26 mouse cellular contexts compared by ENCODE assay signal in the genomic region with DNA sequence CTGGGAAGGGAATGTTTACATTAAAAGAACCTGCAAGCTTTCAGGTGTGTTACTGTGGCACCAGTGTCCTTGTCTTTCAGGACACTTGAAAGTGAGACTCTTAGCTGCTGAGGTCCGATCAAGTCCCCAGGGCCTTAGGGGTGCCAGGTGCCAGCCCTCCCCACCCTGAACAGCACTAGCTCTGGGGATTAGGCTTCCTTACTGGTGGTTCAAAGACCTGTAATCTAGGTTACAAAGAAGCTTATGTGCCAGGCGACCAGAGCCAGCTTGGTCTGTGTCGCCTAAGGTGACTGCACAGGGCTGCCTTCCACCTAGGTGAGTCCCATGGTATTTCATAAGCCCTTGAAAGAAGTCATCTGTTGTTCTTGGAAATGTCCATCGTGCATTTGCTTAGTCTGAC.
DNase-seq lines count a peak whose midpoint lies in the region; ATAC-seq and TF ChIP-seq lines count a peak whose summit lies in the region.
"Had no signal": no experiment of that assay in that cellular context is flagged by ENCODE, and none has a peak within 500 bp of the region (broad histone marks: within the 10 kb centered on the region; RNA-seq: fewer than 3 reads in every experiment).

No protein-coding gene starts in this region.

- DNase-seq in liver, embryonic 13.5 days = no peak
- DNase-seq in liver = no peak
- peak; percentile 18 for DNase-seq in 416B (ENCODE audit: low read depth)
- DNase-seq in liver, postnatal 0 days = no peak
- no peak for DNase-seq in yolk sac, embryonic 10.5 days (ENCODE audit: low spot score)
- no peak for DNase-seq in kidney, adult 2 months
- DNase-seq: cerebellum, adult 8-10 months; cerebellum, postnatal 25 days; gastrocnemius, postnatal 36 days; heart, postnatal 14 days; kidney, adult 11 months; kidney, postnatal 36 days; layer of hippocampus, postnatal 36 days; left cerebral cortex, postnatal 4 days; lung, adult 2 months; lung, postnatal 10 days had no signal

- 80% methylated on average over 4 of the region's 4 CpGs for WGBS in liver, embryonic 13.5 days (ENCODE audit: insufficient replicate concordance)
- WGBS in bone marrow, adult 2 months = 71% methylated on average over 4 of the region's 4 CpGs
- WGBS in liver, postnatal 0 days (ENCODE audit: insufficient replicate concordance) = 83% methylated on average over 4 of the region's 4 CpGs
- WGBS in kidney, adult 2 months = 94% methylated on average over 4 of the region's 4 CpGs

- peaks cover 52% of the 10 kb centered on the region for H3K4me1 ChIP-seq in liver, embryonic 13.5 days (replicated peaks)
- H3K4me1 ChIP-seq in bone marrow, adult 2 months (ENCODE audit: control insufficient read depth, insufficient read depth, low read length) = peaks cover 19% of the 10 kb centered on the region
- peaks cover 23% of the 10 kb centered on the region for H3K4me1 ChIP-seq in liver, postnatal 0 days (ENCODE audit: insufficient read depth)
- H3K4me1 ChIP-seq in kidney, adult 2 months (ENCODE audit: control insufficient read depth, insufficient read depth, low read length) = no peaks in the 10 kb centered on the region
- H3K4me1 ChIP-seq: hindbrain, embryonic 15.5 days; neural tube, embryonic 15.5 days had no signal

- ATAC-seq in liver, embryonic 13.5 days (ENCODE audit: low read depth) = no peak
- ATAC-seq in liver, postnatal 0 days = 0 out of 2 replicates have a peak, but pooled peaks have one; percentile 24
- no peak for ATAC-seq in megakaryocyte progenitor cell, adult 5-6 weeks (replicated peaks; ENCODE audit: poor library complexity)
- ATAC-seq: forebrain, embryonic 14.5 days; midbrain, embryonic 15.5 days had no signal

- no peaks in the 10 kb centered on the region for H3K9me3 ChIP-seq in liver, embryonic 13.5 days (replicated peaks)
- no peaks in the 10 kb centered on the region for H3K9me3 ChIP-seq in liver, postnatal 0 days (ENCODE audit: low read length)
- H3K9me3 ChIP-seq: embryonic facial prominence, embryonic 10.5 days; embryonic facial prominence, embryonic 15.5 days; hindbrain, embryonic 10.5 days; hindbrain, embryonic 15.5 days; midbrain, embryonic 10.5 days; midbrain, embryonic 15.5 days; neural tube, embryonic 15.5 days had no signal

- no peak for TF ChIP-seq CTCF in bone marrow, adult 2 months (IDR thresholded peaks at IDR 0.05; ENCODE audit: control insufficient read depth, insufficient read depth, low read length)
- TF ChIP-seq CTCF in liver, postnatal 0 days (IDR thresholded peaks at IDR 0.05; ENCODE audit: low read depth) = no peak
- TF ChIP-seq CTCF in kidney, adult 2 months (conservative IDR thresholded peaks at IDR 0.05; ENCODE audit: insufficient read depth, insufficient read length, low read depth, low read length) = no peak

- H3K36me3 ChIP-seq in liver, embryonic 13.5 days = peaks cover 39% of the 10 kb centered on the region
- peaks cover 25% of the 10 kb centered on the region for H3K36me3 ChIP-seq in liver, postnatal 0 days (replicated peaks; ENCODE audit: insufficient read depth, low read length)
- H3K36me3 ChIP-seq in kidney, adult 2 months (ENCODE audit: control insufficient read depth, insufficient read depth, low read length) = peaks cover 3% of the 10 kb centered on the region; the same call in 1 of the 2 replicates

- no peak overlapping the region for H3K4me2 ChIP-seq in liver, embryonic 13.5 days
- peak overlapping the region; percentile 10; the same call in 1 of the 2 replicates for H3K4me2 ChIP-seq in liver, postnatal 0 days (ENCODE audit: low read depth, low read length)
- H3K4me2 ChIP-seq: embryonic facial prominence, embryonic 15.5 days; hindbrain, embryonic 15.5 days; midbrain, embryonic 15.5 days; neural tube, embryonic 15.5 days had no signal

- no peak for TF ChIP-seq POLR2A in bone marrow, adult 2 months (IDR thresholded peaks at IDR 0.05; ENCODE audit: borderline replicate concordance, control insufficient read depth, low read depth, low read length)
- TF ChIP-seq POLR2A in kidney, adult 2 months (IDR thresholded peaks at IDR 0.05; ENCODE audit: low read depth, low read length) = no peak

- H3K4me3 ChIP-seq in liver, embryonic 13.5 days (replicated peaks) = no peak overlapping the region
- peak overlapping the region; percentile 43 for H3K4me3 ChIP-seq in bone marrow, adult 2 months (replicated peaks; ENCODE audit: control insufficient read depth, low read depth, low read length)
- no peak overlapping the region for H3K4me3 ChIP-seq in liver, postnatal 0 days (ENCODE audit: low read depth, low read length)
- no peak overlapping the region for H3K4me3 ChIP-seq in kidney, adult 2 months (ENCODE audit: insufficient read depth, low read depth, low read length)
- H3K4me3 ChIP-seq: embryonic facial prominence, embryonic 10.5 days; embryonic facial prominence, embryonic 15.5 days; hindbrain, embryonic 10.5 days; hindbrain, embryonic 15.5 days; midbrain, embryonic 10.5 days; midbrain, embryonic 15.5 days; neural tube, embryonic 15.5 days had no signal

- no peak for TF ChIP-seq EP300 in liver, postnatal 0 days (IDR thresholded peaks at IDR 0.05; ENCODE audit: low read depth)

- no peaks in the 10 kb centered on the region for H3K27me3 ChIP-seq in liver, embryonic 13.5 days
- no peaks in the 10 kb centered on the region for H3K27me3 ChIP-seq in liver, postnatal 0 days (ENCODE audit: insufficient read depth, low read length)
- no peaks in the 10 kb centered on the region for H3K27me3 ChIP-seq in kidney, adult 2 months (replicated peaks; ENCODE audit: control insufficient read depth, insufficient read depth, low read length)
- H3K27me3 ChIP-seq: embryonic facial prominence, embryonic 15.5 days; hindbrain, embryonic 15.5 days; midbrain, embryonic 15.5 days; neural tube, embryonic 15.5 days had no signal

- H3K9ac ChIP-seq in liver, embryonic 13.5 days = no peak overlapping the region
- H3K9ac ChIP-seq in liver, postnatal 0 days (replicated peaks) = no peak overlapping the region
- H3K9ac ChIP-seq: embryonic facial prominence, embryonic 15.5 days; hindbrain, embryonic 15.5 days; midbrain, embryonic 15.5 days; neural tube, embryonic 15.5 days had no signal

- H3K27ac ChIP-seq in liver, embryonic 13.5 days = peak overlapping the region; percentile 45; the same call in 1 of the 2 replicates
- peak overlapping the region; percentile 79 for H3K27ac ChIP-seq in bone marrow, adult 2 months (ENCODE audit: control insufficient read depth, insufficient read depth, low read depth, low read length, poor library complexity)
- peak overlapping the region; percentile 17 for H3K27ac ChIP-seq in liver, postnatal 0 days (ENCODE audit: low read depth)
- H3K27ac ChIP-seq in kidney, adult 2 months (ENCODE audit: insufficient read depth, low read depth, low read length) = no peak overlapping the region
- H3K27ac ChIP-seq: embryonic facial prominence, embryonic 10.5 days; embryonic facial prominence, embryonic 15.5 days; hindbrain, embryonic 10.5 days; hindbrain, embryonic 15.5 days; midbrain, embryonic 10.5 days; midbrain, embryonic 15.5 days; neural tube, embryonic 15.5 days had no signal
